Mouse (Mus musculus): ENCODE data around the gene Icam4.

GRCm38 (mm10) chr9:21032491-21032890 lies 3.3 kb downstream of the Icam4 start:
- TF ChIP-seq TAL1 (IDR thresholded peaks at IDR 0.05; ENCODE audit: low read length) (no peak), GATA1 (IDR thresholded peaks at IDR 0.05; ENCODE audit: low read length) (no peak)
